Mouse (Mus musculus) forebrain, embryonic 16.5 days (tissue): ENCODE data around the gene Psen2. TPM values are rescaled to one million over a fixed set of nuclear protein-coding genes. Genes with fewer than 3 reads are reported as not detected.

Experiments
- ATAC-seq: fragments of 200-750 bp; cut with Nextera tagmentation; 2 replicates; pipeline ENCODE4 v1.8.0; 2017; ENCODE audit warnings: mild to moderate bottlenecking, moderate library complexity
- H3K27ac ChIP-seq: fragments of 300-500 bp; sonication (generic); 2 replicates; pipeline ENCODE4 v1.5.1; 2014; ENCODE audit warnings: low read length, control low read depth
- H3K27me3 ChIP-seq: fragments of 300-500 bp; sonication (generic); replicated peaks from 2 replicates; pipeline ENCODE4 v1.6.1; 2014; ENCODE audit warnings: low read length; ENCODE audit not compliant: control insufficient read depth, insufficient read depth
- H3K36me3 ChIP-seq: fragments of 300-500 bp; sonication (generic); 2 replicates; pipeline ENCODE4 v1.6.1; 2014; ENCODE audit not compliant: control insufficient read depth, insufficient read depth
- H3K4me1 ChIP-seq: fragments of 300-500 bp; sonication (generic); replicated peaks from 2 replicates; pipeline ENCODE4 v1.6.1; 2014; ENCODE audit warnings: low read length; ENCODE audit not compliant: control insufficient read depth, insufficient read depth
- H3K4me2 ChIP-seq: fragments of 300-500 bp; sonication (generic); 2 replicates; pipeline ENCODE4 v1.6.1; 2014; ENCODE audit warnings: mild to moderate bottlenecking, low read length, control low read depth
- H3K4me3 ChIP-seq: fragments of 300-500 bp; sonication (generic); replicated peaks from 2 replicates; pipeline ENCODE4 v1.5.1; 2014; ENCODE audit warnings: mild to moderate bottlenecking, low read length, control low read depth
- H3K9ac ChIP-seq: fragments of 300-500 bp; sonication (generic); replicated peaks from 2 replicates; pipeline ENCODE4 v1.6.1; 2014; ENCODE audit warnings: low read depth, low read length, control low read depth
- H3K9me3 ChIP-seq: fragments of 300-500 bp; sonication (generic); 2 replicates; pipeline ENCODE4 v1.6.1; 2016; ENCODE audit warnings: low read length; ENCODE audit not compliant: control insufficient read depth
- WGBS: fragments of 180-500 bp; shearing (Covaris S2); extraction: QIAGEN DNeasy Blood & Tissue Kit; methylation state at CpG from one replicate; pipeline ENCODE4 v1.1.7; 2014; 5-methylcytosine and 5-hydroxymethylcytosine counted together
- polyA plus RNA-seq: library from polyadenylated mRNA; unstranded; fragments of >200 nt; fragmentation: Nextera tagmentation; extraction: Ambion mirVana; gene quantifications from 2 replicates; pipeline ENCODE4 v1.2.1, GENCODE M21; 2015

Gene Psen2
- polyA plus RNA-seq, 1 experiment from 2014 or later: 14.7 TPM

DNA sequence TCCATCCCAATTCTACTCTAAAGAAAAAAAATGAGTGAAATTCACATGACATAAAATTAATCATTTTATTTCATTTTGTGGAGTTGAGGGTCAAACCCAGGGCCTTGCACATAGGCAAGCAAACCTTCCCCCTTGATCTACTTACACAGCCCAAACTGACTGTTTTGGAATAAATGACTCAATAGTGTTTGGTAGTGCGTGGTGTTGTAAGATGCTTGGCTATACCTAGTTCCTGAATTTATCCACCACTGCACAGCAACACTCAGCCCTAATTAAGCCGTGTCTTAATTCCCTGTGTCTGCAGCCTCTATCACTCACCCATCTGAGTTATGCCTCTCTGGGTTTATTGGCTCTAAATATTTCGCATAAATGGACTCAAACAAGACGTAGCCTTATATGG is 37.1 kb upstream of the Psen2 start:
- H3K36me3 ChIP-seq: no peaks in the 10 kb centered on the region
- H3K4me3 ChIP-seq: no peak overlapping the region
- no peaks in the 10 kb centered on the region for H3K27me3 ChIP-seq
- ATAC-seq: no peak
- no peaks in the 10 kb centered on the region for H3K4me1 ChIP-seq
- no peak overlapping the region for H3K4me2 ChIP-seq
- H3K27ac ChIP-seq: no peak overlapping the region
- H3K9ac ChIP-seq: no peak overlapping the region
- 93% methylated on average over 4 of the region's 4 CpGs for WGBS
- H3K9me3 ChIP-seq: no peaks in the 10 kb centered on the region

DNA sequence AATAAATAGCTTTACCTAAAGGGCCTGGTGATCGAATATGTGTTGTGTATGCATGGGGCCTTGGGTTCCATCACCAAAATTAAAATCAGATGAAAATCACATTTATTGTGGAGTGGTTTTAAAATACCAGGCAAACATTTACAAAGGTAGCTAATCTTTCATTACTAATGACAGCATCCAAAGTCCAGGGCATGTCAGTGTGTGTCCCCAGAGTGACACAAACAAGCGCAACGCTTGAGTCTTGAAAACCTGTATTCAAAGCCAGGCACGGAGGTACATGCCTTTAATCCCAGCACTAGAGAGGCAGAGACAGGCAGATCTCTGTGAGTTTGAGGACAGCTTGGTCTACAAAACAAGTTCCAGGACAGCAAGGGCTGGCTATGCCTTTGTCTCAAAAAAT is 36.5 kb upstream of the Psen2 start:
- Histone ChIP-seq H3K27ac (no peak overlapping the region), H3K27me3 (no peaks in the 10 kb centered on the region), H3K9me3 (no peaks in the 10 kb centered on the region), H3K4me3 (no peak overlapping the region), H3K4me2 (no peak overlapping the region), H3K9ac (no peak overlapping the region), H3K36me3 (no peaks in the 10 kb centered on the region), H3K4me1 (no peaks in the 10 kb centered on the region)
- no peak for ATAC-seq
- WGBS: 91% methylated on average over 4 of the region's 4 CpGs

DNA sequence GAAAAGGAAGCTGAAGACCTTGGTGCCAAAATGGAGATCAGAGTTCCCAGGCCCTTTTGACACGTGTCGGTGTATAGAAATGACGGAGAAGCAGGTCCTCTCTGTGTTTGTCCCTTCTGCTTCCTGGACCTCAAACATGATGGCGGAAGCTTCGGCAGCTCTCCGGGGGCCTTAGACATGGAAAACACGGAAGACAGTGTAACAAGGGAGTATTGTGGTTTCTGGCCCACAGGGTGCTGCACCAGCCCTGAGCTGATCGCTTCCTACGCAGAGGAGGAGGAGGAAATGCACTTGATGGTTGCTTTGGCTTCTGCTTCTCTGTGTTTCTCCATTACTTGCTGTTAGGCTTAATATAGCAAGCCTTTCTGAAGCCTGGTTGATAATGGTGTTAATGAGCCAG is 32.9 kb upstream of the Psen2 start:
- Histone ChIP-seq H3K4me1 (no peaks in the 10 kb centered on the region), H3K27me3 (no peaks in the 10 kb centered on the region), H3K4me2 (no peak overlapping the region), H3K9ac (no peak overlapping the region), H3K27ac (no peak overlapping the region), H3K36me3 (no peaks in the 10 kb centered on the region), H3K4me3 (no peak overlapping the region), H3K9me3 (no peaks in the 10 kb centered on the region)
- no peak for ATAC-seq
- 90% methylated on average over 9 of the region's 9 CpGs for WGBS

DNA sequence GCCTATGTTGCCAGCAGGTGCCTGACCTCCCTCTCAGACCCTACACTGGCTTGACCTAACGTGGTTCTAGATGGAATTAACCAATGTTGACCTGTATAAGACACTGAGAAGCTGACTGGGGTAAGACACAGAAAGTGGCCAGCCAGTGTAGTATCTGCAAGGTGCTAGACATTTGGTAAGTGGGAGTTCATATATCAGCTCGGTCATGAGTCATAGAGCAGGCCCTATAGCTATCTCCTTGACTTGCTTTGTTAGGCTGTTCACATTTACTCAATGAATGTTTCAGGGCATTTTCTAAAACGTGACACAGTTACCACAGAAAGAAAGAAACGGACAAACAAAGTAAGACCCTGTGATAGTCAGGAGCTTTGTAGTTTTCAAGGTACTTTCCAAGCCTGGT is 27.1 kb upstream of the Psen2 start:
- Histone ChIP-seq H3K9ac (no peak overlapping the region), H3K36me3 (no peaks in the 10 kb centered on the region), H3K4me1 (no peaks in the 10 kb centered on the region), H3K4me3 (no peak overlapping the region), H3K27ac (no peak overlapping the region), H3K9me3 (no peaks in the 10 kb centered on the region), H3K27me3 (no peaks in the 10 kb centered on the region), H3K4me2 (no peak overlapping the region)
- WGBS: 85% methylated on average over 4 of the region's 4 CpGs
- ATAC-seq: no peak

DNA sequence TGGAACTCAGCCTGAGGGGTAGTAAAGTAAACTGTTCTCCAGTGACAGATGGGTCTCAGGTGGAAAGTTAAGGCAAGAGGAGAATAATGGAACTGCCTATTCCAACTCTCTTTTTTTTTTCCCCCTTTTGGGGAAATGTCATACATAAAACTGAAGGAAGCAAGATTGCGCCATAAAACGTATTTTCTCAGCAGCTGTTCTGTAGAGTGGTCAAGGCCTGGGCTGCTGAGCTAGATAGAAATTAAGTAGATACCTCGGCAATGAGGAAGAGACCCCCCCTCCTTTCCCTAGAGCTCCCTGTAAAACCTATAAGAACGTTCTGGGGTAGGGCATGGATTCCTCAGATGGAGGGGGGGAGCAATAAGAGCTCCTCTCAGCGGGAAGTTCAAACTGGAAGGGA is 26.6 kb upstream of the Psen2 start:
- H3K27ac ChIP-seq: no peak overlapping the region
- no peak overlapping the region for H3K4me3 ChIP-seq
- WGBS: 81% methylated on average over 5 of the region's 5 CpGs

DNA sequence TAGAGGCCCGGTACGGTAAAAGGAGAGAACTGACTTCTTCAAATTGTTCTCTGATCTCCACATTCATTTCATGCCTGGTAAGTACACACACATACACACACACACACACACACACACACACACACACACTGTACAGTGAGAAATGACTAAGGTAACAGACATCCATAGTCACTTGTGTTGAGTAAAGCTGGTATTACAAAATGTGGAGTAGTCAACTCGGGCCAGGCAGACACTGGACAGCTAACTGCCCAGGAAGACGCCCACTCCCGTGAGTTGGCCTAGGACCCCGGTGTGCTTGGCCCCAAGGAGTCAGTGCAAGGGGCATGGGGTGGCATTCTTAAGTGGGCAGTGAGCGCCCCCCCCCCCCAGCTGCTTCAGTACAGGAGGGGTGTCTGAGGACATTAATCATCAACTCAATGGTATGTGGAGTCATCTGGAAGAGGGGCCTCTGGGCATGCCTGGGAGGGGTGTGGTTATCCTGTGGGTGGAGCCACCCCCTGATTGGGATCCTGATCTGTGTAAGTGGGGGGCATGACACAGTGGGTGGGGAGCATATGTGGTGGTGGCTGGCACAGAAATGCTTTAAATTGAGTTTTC is 25.7 kb upstream of the Psen2 start:
- no peak overlapping the region for H3K4me2 ChIP-seq
- ATAC-seq: no peak
- 93% methylated on average over 7 of the region's 7 CpGs for WGBS

More for the DNA sequence above, 26.6 kb upstream of the Psen2 start:
- Histone ChIP-seq H3K9me3 (no peaks in the 10 kb centered on the region), H3K4me2 (no peak overlapping the region), H3K4me1 (no peaks in the 10 kb centered on the region), H3K36me3 (no peaks in the 10 kb centered on the region), H3K27me3 (no peaks in the 10 kb centered on the region), H3K9ac (no peak overlapping the region)
- ATAC-seq: no peak

DNA sequence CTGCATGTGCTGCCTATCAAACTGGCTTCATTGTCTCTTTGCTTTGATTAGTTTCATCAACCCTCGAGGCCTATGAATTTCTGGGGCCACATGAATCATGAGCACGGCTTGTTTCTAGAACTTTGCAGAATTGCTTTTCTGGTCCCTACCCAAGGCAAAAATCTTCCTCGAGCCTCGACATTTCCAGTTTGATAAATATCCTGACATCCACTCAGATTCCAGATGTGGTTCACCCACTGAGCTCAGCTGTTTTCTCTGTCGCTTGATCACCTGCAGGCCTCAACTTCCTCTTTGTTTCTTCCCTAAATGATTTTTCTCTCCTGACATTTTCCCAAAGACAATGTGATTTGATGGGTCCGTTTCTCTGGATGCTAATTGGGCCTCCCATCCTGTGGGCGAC is 25.0 kb upstream of the Psen2 start:
- no peak overlapping the region for H3K27ac ChIP-seq
- no peak overlapping the region for H3K4me3 ChIP-seq
- H3K36me3 ChIP-seq: no peaks in the 10 kb centered on the region
- H3K9me3 ChIP-seq: no peaks in the 10 kb centered on the region
- no peaks in the 10 kb centered on the region for H3K4me1 ChIP-seq
- H3K27me3 ChIP-seq: no peaks in the 10 kb centered on the region
- ATAC-seq: no peak
- 85% methylated on average over 7 of the region's 7 CpGs for WGBS
- no peak overlapping the region for H3K4me2 ChIP-seq
- no peak overlapping the region for H3K9ac ChIP-seq

More for the DNA sequence above, 25.7 kb upstream of the Psen2 start:
- no peak overlapping the region for H3K27ac ChIP-seq
- H3K27me3 ChIP-seq: no peaks in the 10 kb centered on the region
- no peak overlapping the region for H3K4me3 ChIP-seq
- no peaks in the 10 kb centered on the region for H3K36me3 ChIP-seq
- H3K4me1 ChIP-seq: no peaks in the 10 kb centered on the region
- H3K9me3 ChIP-seq: no peaks in the 10 kb centered on the region
- H3K9ac ChIP-seq: no peak overlapping the region

DNA sequence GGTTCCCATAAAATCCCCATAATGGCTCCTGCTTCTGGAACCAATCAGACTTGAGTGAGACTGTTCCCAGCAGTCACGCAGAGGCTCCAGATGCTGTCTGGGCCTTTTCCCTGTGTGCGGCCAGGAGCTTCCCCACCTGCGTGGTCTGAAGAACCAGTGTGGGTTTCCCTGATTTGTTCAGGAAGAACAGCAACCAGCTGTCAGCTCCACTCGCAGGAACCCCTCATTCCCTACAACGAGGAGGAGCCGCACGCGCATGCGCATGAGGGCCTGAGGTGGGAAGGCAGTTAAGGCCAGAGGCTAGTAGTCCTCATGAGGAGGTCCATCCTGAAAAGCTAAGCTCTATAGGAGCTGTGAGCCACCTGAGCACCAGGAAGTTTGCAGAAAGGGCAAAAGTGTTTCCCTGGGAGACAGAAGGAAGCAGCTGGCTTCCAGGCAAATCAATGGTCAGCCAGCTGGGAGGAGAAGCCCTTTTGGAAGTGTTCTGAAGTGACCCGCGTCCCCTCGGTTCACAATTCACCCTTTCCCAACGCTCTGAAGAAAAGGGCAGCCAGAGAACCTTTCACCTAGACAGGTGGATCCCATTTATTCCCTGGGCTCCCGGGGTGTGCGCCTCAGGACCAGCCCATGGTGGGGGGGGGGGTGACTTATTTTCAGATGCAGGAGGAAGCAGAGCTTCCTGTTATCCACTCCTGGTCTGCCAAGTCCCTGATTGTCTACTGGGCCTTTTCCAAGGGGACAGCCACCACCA is 23.0 kb upstream of the Psen2 start:
- Histone ChIP-seq H3K9ac (no peak overlapping the region), H3K4me3 (no peak overlapping the region), H3K27me3 (no peaks in the 10 kb centered on the region), H3K4me2 (no peak overlapping the region), H3K27ac (no peak overlapping the region), H3K36me3 (no peaks in the 10 kb centered on the region), H3K9me3 (no peaks in the 10 kb centered on the region), H3K4me1 (no peaks in the 10 kb centered on the region)
- WGBS: 67% methylated on average over 15 of the region's 15 CpGs
- ATAC-seq: no peak

DNA sequence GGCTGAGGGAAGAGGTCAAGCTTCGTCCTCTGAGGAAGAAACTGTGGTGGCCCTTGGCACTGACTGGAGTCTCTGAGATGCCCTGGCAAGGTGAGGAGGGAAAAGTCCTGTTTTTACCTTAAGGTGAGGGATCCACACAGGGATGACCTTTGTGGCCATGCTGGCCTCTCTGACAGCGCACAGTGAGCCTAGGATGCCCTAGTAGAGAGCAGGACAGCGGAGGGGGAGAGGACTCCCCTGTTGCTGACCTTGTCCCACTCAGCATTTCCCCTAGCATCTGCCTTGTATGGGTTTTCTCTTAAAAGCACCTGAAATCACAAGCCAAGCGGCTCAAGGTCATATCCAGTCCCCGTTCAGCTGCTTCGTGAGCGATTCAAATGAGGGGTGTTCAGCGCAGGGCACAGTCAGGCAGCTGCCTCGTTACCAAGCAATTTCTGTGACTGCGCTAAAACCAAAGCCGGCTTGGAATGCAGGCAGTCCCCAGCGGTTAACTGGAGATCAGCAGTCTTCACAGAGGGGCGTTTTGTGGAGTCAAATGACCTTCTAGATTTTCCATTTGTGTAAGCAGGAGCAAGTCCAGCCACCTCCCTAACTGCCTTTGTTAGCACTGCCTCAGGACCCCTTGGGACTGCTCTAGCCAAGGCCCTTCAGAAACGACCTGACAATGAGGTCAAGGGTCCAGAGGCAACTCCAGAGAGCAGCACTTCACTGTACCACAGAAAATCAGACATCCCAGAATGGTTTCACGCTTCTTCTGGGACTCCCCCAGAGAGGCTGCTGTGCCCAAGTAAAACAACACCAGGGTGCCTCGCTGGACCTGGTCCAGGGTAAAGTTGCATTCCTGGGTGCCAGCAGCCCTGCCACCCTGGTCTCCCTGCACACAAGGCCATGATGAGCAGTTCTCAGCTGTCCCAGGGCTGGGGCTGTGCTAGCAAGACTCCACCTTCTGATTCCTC is 20.9 kb upstream of the Psen2 start:
- Histone ChIP-seq H3K4me3 (no peak overlapping the region), H3K4me1 (peaks cover 6% of the 10 kb centered on the region; the same call in 1 of the 2 replicates), H3K9me3 (no peaks in the 10 kb centered on the region), H3K9ac (no peak overlapping the region), H3K4me2 (no peak overlapping the region), H3K27ac (no peak overlapping the region), H3K36me3 (no peaks in the 10 kb centered on the region), H3K27me3 (no peaks in the 10 kb centered on the region)
- ATAC-seq: peak; percentile 49; the same call in 1 of the 2 replicates
- WGBS: 25% methylated on average over 16 of the region's 16 CpGs
